Mouse (Mus musculus): ENCODE results near the gene Slamf1. TPM values are rescaled to one million over a fixed set of nuclear protein-coding genes. Genes with fewer than 3 reads are reported as not detected.
A peak's percentile ranks its signal among the peaks of the same experiment; 100 is the strongest.

Gene Slamf1
- 0.46 and 0.79 TPM in 2 replicates for polyA plus RNA-seq (2015; fragmentation: Nextera tagmentation; extraction: Ambion mirVana)

DNA sequence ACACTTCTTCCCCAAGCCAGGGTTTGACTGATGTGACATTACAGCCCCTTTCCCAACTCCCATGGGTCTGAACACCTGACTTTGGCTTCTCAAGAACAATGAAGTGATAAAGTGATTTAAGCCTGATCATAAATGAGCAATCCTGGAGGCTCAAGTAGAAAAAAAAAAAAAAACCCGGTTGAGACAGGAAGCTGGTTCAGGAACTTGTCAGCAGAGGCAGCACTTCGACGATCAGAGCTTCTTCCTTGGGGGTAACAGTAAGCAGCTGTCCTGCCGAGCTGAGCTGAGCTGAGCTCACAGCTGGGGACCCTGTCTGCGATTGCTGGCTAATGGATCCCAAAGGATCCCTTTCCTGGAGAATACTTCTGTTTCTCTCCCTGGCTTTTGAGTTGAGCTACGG lies at the start of gene Slamf1:
Slamf1 (plus strand) TSS at position 230 of the 400 bp plus-strand sequence.
- Histone ChIP-seq H3K4me2 (ENCODE audit: low read depth, low read length) (0 out of 2 replicates have a peak within 1 kb of the TSS, but pooled peaks have one; percentile 2), H3K9ac (ENCODE audit: low read length) (no peak within 1 kb of the TSS), H3K4me1 (ENCODE audit: control insufficient read depth, insufficient read depth, low read length) (peaks cover 7% of the 10 kb centered on the region; the same call in 1 of the 2 replicates), H3K27me3 (ENCODE audit: control insufficient read depth, insufficient read depth, low read length) (no peaks in the 10 kb centered on the region), H3K9me3 (replicated peaks; ENCODE audit: control insufficient read depth, low read length) (no peaks in the 10 kb centered on the region), H3K36me3 (ENCODE audit: control insufficient read depth, insufficient read depth) (no peaks in the 10 kb centered on the region), H3K27ac (ENCODE audit: low read length) (no peak within 1 kb of the TSS), H3K4me3 (ENCODE audit: low read length) (peak within 1 kb of the TSS; percentile 21; the same call in 1 of the 2 replicates)
- 23% methylated on average over 6 of the region's 6 CpGs for WGBS
- 0 out of 2 replicates have a peak, but pooled peaks have one; percentile 37 for ATAC-seq (replicated peaks; ENCODE audit: extremely low read depth, insufficient read depth, low FRiP score)

GRCm38 (mm10) chr1:171731195-171731594 lies 35.7 kb upstream of the Slamf1 start:
- Histone ChIP-seq H3K4me1 (ENCODE audit: control insufficient read depth, insufficient read depth, low read length) (no peaks in the 10 kb centered on the region), H3K4me2 (ENCODE audit: low read depth, low read length) (no peak overlapping the region), H3K9me3 (replicated peaks; ENCODE audit: control insufficient read depth, low read length) (no peaks in the 10 kb centered on the region; the same call in 1 of the 2 replicates), H3K27ac (ENCODE audit: low read length) (no peak overlapping the region), H3K27me3 (ENCODE audit: control insufficient read depth, insufficient read depth, low read length) (no peaks in the 10 kb centered on the region), H3K9ac (ENCODE audit: low read length) (no peak overlapping the region), H3K36me3 (ENCODE audit: control insufficient read depth, insufficient read depth) (no peaks in the 10 kb centered on the region), H3K4me3 (ENCODE audit: low read length) (no peak overlapping the region)
- ATAC-seq (replicated peaks; ENCODE audit: extremely low read depth, insufficient read depth, low FRiP score): no peak

DNA sequence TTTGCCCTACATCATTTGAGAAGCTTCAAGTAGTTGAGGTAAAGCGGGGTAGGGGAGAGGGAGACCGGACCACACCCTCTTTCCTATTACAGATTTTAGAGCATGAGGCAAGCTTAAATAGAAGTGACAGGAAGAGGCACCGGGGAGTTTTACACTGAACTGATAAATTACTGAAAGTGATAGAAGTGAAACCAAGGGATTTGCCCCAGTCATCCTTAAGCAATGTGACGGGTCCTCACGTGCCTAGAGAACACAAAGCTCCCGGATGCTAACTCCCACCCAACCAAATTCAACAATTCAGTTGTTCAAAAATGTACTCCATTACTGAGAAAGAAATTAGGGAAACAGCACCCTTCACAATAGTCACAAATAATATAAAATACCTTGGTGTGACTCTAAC lies 32.0 kb upstream of the Slamf1 start:
- no peaks in the 10 kb centered on the region for H3K27me3 ChIP-seq (ENCODE audit: control insufficient read depth, insufficient read depth, low read length)
- WGBS: 75% methylated on average over 6 of the region's 6 CpGs
- H3K36me3 ChIP-seq (ENCODE audit: control insufficient read depth, insufficient read depth): no peaks in the 10 kb centered on the region
- H3K9me3 ChIP-seq (replicated peaks; ENCODE audit: control insufficient read depth, low read length): no peaks in the 10 kb centered on the region
- H3K4me1 ChIP-seq (ENCODE audit: control insufficient read depth, insufficient read depth, low read length): no peaks in the 10 kb centered on the region
- no peak overlapping the region for H3K4me2 ChIP-seq (ENCODE audit: low read depth, low read length)
- H3K27ac ChIP-seq (ENCODE audit: low read length): no peak overlapping the region
- H3K4me3 ChIP-seq (ENCODE audit: low read length): no peak overlapping the region
- no peak overlapping the region for H3K9ac ChIP-seq (ENCODE audit: low read length)
- ATAC-seq (replicated peaks; ENCODE audit: extremely low read depth, insufficient read depth, low FRiP score): no peak

DNA sequence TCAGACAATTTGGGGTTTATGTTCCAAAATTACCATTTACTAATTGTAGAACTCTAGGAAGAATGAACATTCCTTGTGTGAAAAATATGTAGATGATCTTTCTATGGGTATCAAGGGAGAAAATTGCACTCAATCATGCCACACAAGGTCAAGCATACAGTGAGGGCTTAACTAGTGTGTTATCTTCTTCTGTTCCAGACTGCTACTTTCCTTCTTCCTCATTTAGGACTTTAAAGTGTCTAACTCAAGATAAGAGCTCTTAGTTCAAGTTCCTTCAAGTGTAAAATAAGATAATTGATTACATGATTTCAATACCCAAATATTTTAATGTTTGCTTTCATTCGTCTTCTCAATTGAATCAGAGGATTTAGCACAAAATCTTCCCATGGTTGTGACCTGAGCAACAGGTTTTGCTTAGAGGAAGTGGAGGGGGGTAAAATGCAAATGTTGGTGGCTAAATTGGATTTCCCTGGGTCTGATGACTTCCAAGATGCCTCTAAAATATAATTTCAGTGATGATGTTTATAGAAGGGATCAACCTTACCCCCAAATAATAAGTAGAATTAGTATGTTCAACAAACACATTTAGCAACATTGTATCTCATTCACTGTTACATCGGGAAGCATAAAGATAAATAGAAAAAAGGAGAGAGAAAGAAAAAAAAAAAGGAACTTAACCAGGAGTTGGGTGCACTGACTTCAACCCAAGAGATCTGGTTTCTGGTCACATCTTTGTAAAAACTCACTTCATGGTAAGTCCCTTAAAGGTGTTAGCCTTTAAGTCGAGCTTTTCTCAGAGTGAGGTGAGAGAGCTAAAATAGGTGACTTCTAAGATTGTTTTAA lies 18.6 kb upstream of the Slamf1 start:
- whole genome bisulfite sequencing: 78% methylated on average over 3 of the region's 3 CpGs
- ATAC-seq (replicated peaks; ENCODE audit: extremely low read depth, insufficient read depth, low FRiP score): no peak

DNA sequence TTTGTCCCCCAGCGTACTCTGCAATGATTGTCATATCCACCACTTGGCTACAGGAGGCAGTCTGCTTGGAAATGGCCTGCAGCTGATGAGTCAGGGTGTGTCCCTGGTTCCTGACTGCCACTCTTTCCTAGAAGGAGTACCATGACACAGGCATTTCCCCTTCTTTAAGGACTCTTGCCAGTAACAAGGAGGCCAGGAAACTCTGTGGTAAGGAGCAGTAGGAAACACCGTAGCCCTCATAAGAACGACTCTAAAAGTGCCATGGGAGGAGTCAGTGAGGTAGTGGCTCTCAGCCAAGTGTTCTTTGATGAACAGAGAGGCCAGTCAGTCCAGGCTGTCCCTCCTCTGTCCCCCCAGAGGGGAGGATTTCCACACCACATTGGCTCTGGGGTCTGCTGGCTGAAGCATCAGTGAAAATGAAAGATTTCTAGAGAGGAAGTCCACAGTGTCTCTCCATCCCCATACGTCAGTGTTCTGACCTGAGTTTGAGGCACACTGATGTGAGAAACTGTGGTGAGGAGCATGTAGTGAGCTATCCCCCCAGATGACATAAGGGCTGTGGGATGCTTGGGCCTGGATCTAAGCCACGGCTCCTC lies 5.0 kb upstream of the Slamf1 start:
- no peak overlapping the region for H3K9ac ChIP-seq (ENCODE audit: low read length)

More for the DNA sequence above, 18.6 kb upstream of the Slamf1 start:
- H3K9me3 ChIP-seq (replicated peaks; ENCODE audit: control insufficient read depth, low read length): no peaks in the 10 kb centered on the region; the same call in 1 of the 2 replicates
- H3K27me3 ChIP-seq (ENCODE audit: control insufficient read depth, insufficient read depth, low read length): no peaks in the 10 kb centered on the region
- H3K27ac ChIP-seq (ENCODE audit: low read length): no peak overlapping the region
- H3K36me3 ChIP-seq (ENCODE audit: control insufficient read depth, insufficient read depth): no peaks in the 10 kb centered on the region
- no peaks in the 10 kb centered on the region for H3K4me1 ChIP-seq (ENCODE audit: control insufficient read depth, insufficient read depth, low read length)
- H3K4me2 ChIP-seq (ENCODE audit: low read depth, low read length): no peak overlapping the region
- H3K4me3 ChIP-seq (ENCODE audit: low read length): no peak overlapping the region
- no peak overlapping the region for H3K9ac ChIP-seq (ENCODE audit: low read length)

DNA sequence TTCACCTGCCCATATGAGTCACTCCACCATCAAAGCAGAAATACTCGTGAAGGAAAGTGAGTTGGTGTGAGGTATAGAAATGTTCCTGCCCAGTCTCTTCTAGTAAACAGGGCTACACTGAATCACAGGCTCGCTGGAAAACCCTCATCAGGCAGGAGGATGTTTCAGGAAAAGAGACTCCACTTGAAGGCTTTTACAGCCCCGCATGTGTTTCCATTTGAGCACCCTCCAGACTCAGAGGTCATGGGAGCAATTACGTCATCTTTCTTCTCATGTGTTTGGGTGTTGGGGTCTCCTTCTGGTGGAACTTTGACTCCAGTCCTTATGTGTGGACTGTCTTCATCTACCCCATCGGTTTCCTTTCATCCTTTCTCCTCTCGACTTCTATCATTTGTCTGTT lies 4.1 kb downstream of the Slamf1 start:
- H3K9me3 ChIP-seq (replicated peaks; ENCODE audit: control insufficient read depth, low read length): no peaks in the 10 kb centered on the region
- ATAC-seq (replicated peaks; ENCODE audit: extremely low read depth, insufficient read depth, low FRiP score): no peak
- no peak overlapping the region for H3K4me3 ChIP-seq (ENCODE audit: low read length)
- H3K9ac ChIP-seq (ENCODE audit: low read length): no peak overlapping the region
- no peaks in the 10 kb centered on the region for H3K27me3 ChIP-seq (ENCODE audit: control insufficient read depth, insufficient read depth, low read length)
- H3K4me1 ChIP-seq (ENCODE audit: control insufficient read depth, insufficient read depth, low read length): peaks cover 5% of the 10 kb centered on the region; the same call in 1 of the 2 replicates
- no peak overlapping the region for H3K27ac ChIP-seq (ENCODE audit: low read length)
- WGBS: 69% methylated on average over 6 of the region's 6 CpGs
- no peaks in the 10 kb centered on the region for H3K36me3 ChIP-seq (ENCODE audit: control insufficient read depth, insufficient read depth)
- no peak overlapping the region for H3K4me2 ChIP-seq (ENCODE audit: low read depth, low read length)

More for the DNA sequence above, 5.0 kb upstream of the Slamf1 start:
- Histone ChIP-seq H3K4me1 (ENCODE audit: control insufficient read depth, insufficient read depth, low read length) (0 out of 2 replicates have a peak, but pooled peaks cover 4% of the 10 kb centered on the region), H3K27me3 (ENCODE audit: control insufficient read depth, insufficient read depth, low read length) (no peaks in the 10 kb centered on the region), H3K4me2 (ENCODE audit: low read depth, low read length) (no peak overlapping the region), H3K36me3 (ENCODE audit: control insufficient read depth, insufficient read depth) (no peaks in the 10 kb centered on the region), H3K9me3 (replicated peaks; ENCODE audit: control insufficient read depth, low read length) (no peaks in the 10 kb centered on the region), H3K4me3 (ENCODE audit: low read length) (no peak overlapping the region), H3K27ac (ENCODE audit: low read length) (no peak overlapping the region)
- ATAC-seq (replicated peaks; ENCODE audit: extremely low read depth, insufficient read depth, low FRiP score): no peak
- WGBS: 41% methylated on average over 5 of the region's 5 CpGs

DNA sequence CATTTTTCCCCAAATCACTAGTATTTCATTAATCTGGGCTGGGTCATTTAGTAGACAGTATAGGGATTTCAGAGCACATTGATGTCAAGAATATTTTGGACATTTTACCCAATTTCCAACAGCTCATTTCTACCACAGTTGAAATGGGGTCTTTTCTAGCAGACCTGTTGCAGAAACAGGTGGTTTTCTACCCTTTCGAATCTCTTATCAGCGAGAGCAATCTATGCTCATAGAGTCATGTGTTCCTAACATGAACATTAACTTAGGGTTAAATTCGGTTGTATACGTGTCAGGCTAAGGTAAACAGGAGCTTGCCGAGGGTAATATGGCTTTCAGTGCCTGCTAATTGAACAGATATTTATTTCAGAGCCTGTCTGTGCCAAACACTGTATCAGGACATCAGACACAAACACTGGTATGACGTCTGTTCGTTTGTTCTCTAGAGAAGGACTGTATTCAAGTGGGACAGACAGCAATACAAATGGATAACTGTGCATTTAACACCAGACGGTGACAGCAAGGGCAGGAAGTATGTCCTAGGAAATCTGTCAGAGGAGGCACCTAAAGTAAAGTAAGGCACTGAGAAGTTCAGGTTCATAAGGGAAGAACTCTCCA lies 5.3 kb downstream of the Slamf1 start:
- H3K4me1 ChIP-seq (ENCODE audit: control insufficient read depth, insufficient read depth, low read length): peaks cover 5% of the 10 kb centered on the region; the same call in 1 of the 2 replicates
- no peak overlapping the region for H3K4me3 ChIP-seq (ENCODE audit: low read length)
- no peak overlapping the region for H3K4me2 ChIP-seq (ENCODE audit: low read depth, low read length)
- H3K36me3 ChIP-seq (ENCODE audit: control insufficient read depth, insufficient read depth): no peaks in the 10 kb centered on the region
- WGBS: 66% methylated on average over 8 of the region's 8 CpGs
- no peak overlapping the region for H3K27ac ChIP-seq (ENCODE audit: low read length)
- no peaks in the 10 kb centered on the region for H3K9me3 ChIP-seq (replicated peaks; ENCODE audit: control insufficient read depth, low read length)
- H3K27me3 ChIP-seq (ENCODE audit: control insufficient read depth, insufficient read depth, low read length): no peaks in the 10 kb centered on the region
- H3K9ac ChIP-seq (ENCODE audit: low read length): no peak overlapping the region
- no peak for ATAC-seq (replicated peaks; ENCODE audit: extremely low read depth, insufficient read depth, low FRiP score)

GRCm38 (mm10) chr1:171773232-171773989 lies 6.5 kb downstream of the Slamf1 start:
- ATAC-seq (replicated peaks; ENCODE audit: extremely low read depth, insufficient read depth, low FRiP score): no peak
- no peaks in the 10 kb centered on the region for H3K9me3 ChIP-seq (replicated peaks; ENCODE audit: control insufficient read depth, low read length)
- H3K27me3 ChIP-seq (ENCODE audit: control insufficient read depth, insufficient read depth, low read length): no peaks in the 10 kb centered on the region
- H3K4me2 ChIP-seq (ENCODE audit: low read depth, low read length): no peak overlapping the region
- H3K27ac ChIP-seq (ENCODE audit: low read length): no peak overlapping the region
- no peaks in the 10 kb centered on the region for H3K36me3 ChIP-seq (ENCODE audit: control insufficient read depth, insufficient read depth)
- WGBS: 64% methylated on average over 10 of the region's 10 CpGs
- H3K4me1 ChIP-seq (ENCODE audit: control insufficient read depth, insufficient read depth, low read length): 0 out of 2 replicates have a peak, but pooled peaks cover 3% of the 10 kb centered on the region
- H3K4me3 ChIP-seq (ENCODE audit: low read length): no peak overlapping the region
- H3K9ac ChIP-seq (ENCODE audit: low read length): no peak overlapping the region
